Mouse (Mus musculus) hindbrain, embryonic 11.5 days (tissue): ENCODE results near the gene Ffar3. TPM values are rescaled to one million over a fixed set of nuclear protein-coding genes. Genes with fewer than 3 reads are reported as not detected.
A peak's percentile ranks its signal among the peaks of the same experiment; 100 is the strongest.

Experiments
- ATAC-seq: fragments of 200-750 bp; cut with Nextera tagmentation; 2 replicates; pipeline ENCODE4 v1.8.0; 2017; ENCODE audit warnings: mild to moderate bottlenecking, moderate TSS enrichment, moderate library complexity; ENCODE audit not compliant: low FRiP score
- DNase-seq: peaks from one replicate; pipeline ENCODE4 v3.0.0-alpha.2; 2015; ENCODE audit warnings: low spot score
- H3K27ac ChIP-seq: fragments of 300-500 bp; sonication (generic); 2 replicates; pipeline ENCODE4 v1.5.1; 2014; ENCODE audit warnings: mild to moderate bottlenecking, low read depth, low read length
- H3K27me3 ChIP-seq: fragments of 300-500 bp; sonication (generic); 2 replicates; pipeline ENCODE4 v1.6.1; 2014; ENCODE audit warnings: mild to moderate bottlenecking, low read length, moderate library complexity, mixed read lengths; ENCODE audit not compliant: control insufficient read depth, insufficient read depth
- H3K36me3 ChIP-seq: fragments of 300-500 bp; sonication (generic); 2 replicates; pipeline ENCODE4 v1.6.1; 2014; ENCODE audit warnings: mild to moderate bottlenecking, low read length, moderate library complexity, mixed read lengths; ENCODE audit not compliant: control insufficient read depth, insufficient read depth
- H3K4me1 ChIP-seq: fragments of 300-500 bp; sonication (generic); replicated peaks from 2 replicates; pipeline ENCODE4 v1.6.1; 2014; ENCODE audit warnings: low read length, mixed read lengths; ENCODE audit not compliant: control insufficient read depth, insufficient read depth
- H3K4me2 ChIP-seq: fragments of 300-500 bp; sonication (generic); replicated peaks from 2 replicates; pipeline ENCODE4 v1.6.1; 2014; ENCODE audit warnings: mild to moderate bottlenecking, low read depth, low read length
- H3K4me3 ChIP-seq: fragments of 300-500 bp; sonication (generic); 2 replicates; pipeline ENCODE4 v1.5.1; 2014; ENCODE audit warnings: low read depth, low read length
- H3K9ac ChIP-seq: fragments of 300-500 bp; sonication (generic); 2 replicates; pipeline ENCODE4 v1.6.1; 2014; ENCODE audit warnings: low read depth, low read length
- H3K9me3 ChIP-seq: fragments of 300-500 bp; sonication (generic); 2 replicates; pipeline ENCODE4 v1.6.1; 2016; ENCODE audit warnings: low read length; ENCODE audit not compliant: control insufficient read depth
- WGBS: fragments of 180-500 bp; shearing (Covaris S2); extraction: QIAGEN DNeasy Blood & Tissue Kit; methylation state at CpG from one replicate; pipeline ENCODE4 v1.1.7; 2014; 5-methylcytosine and 5-hydroxymethylcytosine counted together
- polyA plus RNA-seq: library from polyadenylated mRNA; unstranded; fragments of >200 nt; fragmentation: Nextera tagmentation; extraction: Ambion mirVana; gene quantifications from 2 replicates; pipeline ENCODE4 v1.2.1, GENCODE M21; 2014

Ffar3 gene
- polyA plus RNA-seq, 1 experiment from 2014 or later, result not detected

- no peaks in the 10 kb centered on the region for H3K9me3 ChIP-seq
- no peak overlapping the region for H3K9ac ChIP-seq
- ATAC-seq (no peak), DNase-seq (no peak)
- H3K36me3 ChIP-seq, result no peaks in the 10 kb centered on the region
- no peaks in the 10 kb centered on the region for H3K4me1 ChIP-seq
- no peak overlapping the region for H3K4me2 ChIP-seq
- H3K27me3 ChIP-seq, result no peaks in the 10 kb centered on the region
- no peak overlapping the region for H3K4me3 ChIP-seq
- WGBS, result 58% methylated on average over 7 of the region's 7 CpGs
- no peak overlapping the region for H3K27ac ChIP-seq
Observed at GRCm38 (mm10) chr7:30820854-30821445, 35.0 kb downstream of the Ffar3 start.

GRCm38 (mm10) chr7:30820131-30820530 lies 35.8 kb downstream of the Ffar3 start:
- H3K4me2 ChIP-seq, result no peak overlapping the region
- DNase-seq (no peak), ATAC-seq (no peak)
- 77% methylated on average over 6 of the region's 6 CpGs for WGBS
- no peak overlapping the region for H3K9ac ChIP-seq
- H3K4me3 ChIP-seq, result no peak overlapping the region
- H3K9me3 ChIP-seq, result no peaks in the 10 kb centered on the region
- H3K4me1 ChIP-seq, result no peaks in the 10 kb centered on the region
- H3K27me3 ChIP-seq, result no peaks in the 10 kb centered on the region
- H3K27ac ChIP-seq, result no peak overlapping the region
- no peaks in the 10 kb centered on the region for H3K36me3 ChIP-seq

GRCm38 (mm10) chr7:30812291-30812807 lies 43.6 kb downstream of the Ffar3 start:
- peak; percentile 7 for DNase-seq
- Histone ChIP-seq H3K4me1 (no peaks in the 10 kb centered on the region), H3K27me3 (no peaks in the 10 kb centered on the region), H3K4me2 (no peak overlapping the region), H3K4me3 (no peak overlapping the region), H3K9me3 (no peaks in the 10 kb centered on the region), H3K27ac (no peak overlapping the region), H3K9ac (no peak overlapping the region), H3K36me3 (no peaks in the 10 kb centered on the region)
- 53% methylated on average over 6 of the region's 6 CpGs for WGBS
- ATAC-seq, result no peak

GRCm38 (mm10) chr7:30811757-30812290 lies 44.2 kb downstream of the Ffar3 start:
- Histone ChIP-seq H3K4me3 (no peak overlapping the region), H3K27ac (no peak overlapping the region), H3K36me3 (no peaks in the 10 kb centered on the region), H3K4me1 (no peaks in the 10 kb centered on the region), H3K27me3 (no peaks in the 10 kb centered on the region), H3K9ac (no peak overlapping the region), H3K4me2 (no peak overlapping the region), H3K9me3 (no peaks in the 10 kb centered on the region)
- DNase-seq, result no peak
- ATAC-seq, result no peak
- 63% methylated on average over 9 of the region's 9 CpGs for WGBS

GRCm38 (mm10) chr7:30810319-30810718 lies 45.7 kb downstream of the Ffar3 start:
- Histone ChIP-seq H3K4me1 (no peaks in the 10 kb centered on the region), H3K27ac (no peak overlapping the region), H3K4me2 (no peak overlapping the region), H3K4me3 (no peak overlapping the region), H3K9me3 (no peaks in the 10 kb centered on the region), H3K9ac (no peak overlapping the region), H3K36me3 (no peaks in the 10 kb centered on the region), H3K27me3 (no peaks in the 10 kb centered on the region)
- DNase-seq (no peak), ATAC-seq (no peak)
- WGBS, result 55% methylated on average over 6 of the region's 6 CpGs

- H3K4me2 ChIP-seq, result no peak overlapping the region
- DNase-seq (peak; percentile 25), ATAC-seq (no peak)
- whole genome bisulfite sequencing, result 47% methylated on average over 6 of the region's 6 CpGs
- no peak overlapping the region for H3K27ac ChIP-seq
- H3K4me3 ChIP-seq, result no peak overlapping the region
- no peak overlapping the region for H3K9ac ChIP-seq
- no peaks in the 10 kb centered on the region for H3K4me1 ChIP-seq
- no peaks in the 10 kb centered on the region for H3K36me3 ChIP-seq
- H3K9me3 ChIP-seq, result no peaks in the 10 kb centered on the region
- no peaks in the 10 kb centered on the region for H3K27me3 ChIP-seq
Observed at GRCm38 (mm10) chr7:30805924-30806323, 50.1 kb downstream of the Ffar3 start.

Other genes starting within 250 kb of the Ffar3 start
- 0.54 and 1.2 TPM in 2 replicates for gene Upk1a, start 243.3 kb downstream of the Ffar3 start, polyA plus RNA-seq
- 816 and 817 TPM in 2 replicates for gene Cox6b1, start 230.0 kb downstream of the Ffar3 start, polyA plus RNA-seq
- not detected in 2 replicates for gene Etv2, start 220.3 kb downstream of the Ffar3 start, polyA plus RNA-seq
- 119 and 123 TPM in 2 replicates for gene Rbm42, start 205.9 kb downstream of the Ffar3 start, polyA plus RNA-seq
- 40.3 and 41.8 TPM in 2 replicates for gene Haus5, start 191.2 kb downstream of the Ffar3 start, polyA plus RNA-seq
- not detected in 2 replicates for gene Pmis2, start 184.6 kb downstream of the Ffar3 start, polyA plus RNA-seq
- not detected in 2 replicates for gene 2200002J24Rik, start 157.3 kb downstream of the Ffar3 start, polyA plus RNA-seq
- gene Atp4a, start 144.0 kb downstream of the Ffar3 start, polyA plus RNA-seq, result 0.65 and 1.4 TPM in 2 replicates
- 143 and 160 TPM in 2 replicates for gene Tmem147, start 126.6 kb downstream of the Ffar3 start, polyA plus RNA-seq
- gene Gapdhs, start 112.5 kb downstream of the Ffar3 start, polyA plus RNA-seq, result 0.60 and 0.75 TPM in 2 replicates
- gene Sbsn, start 104.7 kb downstream of the Ffar3 start, polyA plus RNA-seq, result 0.39 and 0.42 TPM in 2 replicates
- 0.34 and 0.73 TPM in 2 replicates for gene Dmkn, start 92.4 kb downstream of the Ffar3 start, polyA plus RNA-seq
- gene Krtdap, start 68.3 kb downstream of the Ffar3 start, polyA plus RNA-seq, result not detected in 2 replicates
- 0.20 TPM in 1 of 2 replicates, not detected in the other for gene Ffar2, start 32.4 kb downstream of the Ffar3 start, polyA plus RNA-seq
- gene Ffar1, start 5.4 kb upstream of the Ffar3 start, polyA plus RNA-seq, result not detected in 2 replicates
- not detected in 2 replicates for gene Cd22, start 24.2 kb upstream of the Ffar3 start, polyA plus RNA-seq
- 0.28 and 0.73 TPM in 2 replicates for gene Mag, start 58.7 kb upstream of the Ffar3 start, polyA plus RNA-seq
- not detected in 2 replicates for gene Hamp2, start 68.5 kb upstream of the Ffar3 start, polyA plus RNA-seq
- gene Hamp, start 87.9 kb upstream of the Ffar3 start, polyA plus RNA-seq, result not detected in 2 replicates
- gene Usf2, start 100.6 kb upstream of the Ffar3 start, polyA plus RNA-seq, result 23.5 and 25.4 TPM in 2 replicates
- gene Lsr, start 117.3 kb upstream of the Ffar3 start, polyA plus RNA-seq, result 12.8 and 13.4 TPM in 2 replicates
- gene Fam187b, start 117.6 kb upstream of the Ffar3 start, polyA plus RNA-seq, result 0.59 and 1.1 TPM in 2 replicates
- 12.3 and 14.1 TPM in 2 replicates for gene Fxyd5, start 186.3 kb upstream of the Ffar3 start, polyA plus RNA-seq
- gene Fxyd7, start 195.3 kb upstream of the Ffar3 start, polyA plus RNA-seq, result 8.7 and 12.6 TPM in 2 replicates
- gene Fxyd1, start 201.0 kb upstream of the Ffar3 start, polyA plus RNA-seq, result 15.6 and 18.1 TPM in 2 replicates
- gene Lgi4, start 203.2 kb upstream of the Ffar3 start, polyA plus RNA-seq, result 1.0 and 2.8 TPM in 2 replicates
- gene Fxyd3, start 220.5 kb upstream of the Ffar3 start, polyA plus RNA-seq, result 6.3 and 8.6 TPM in 2 replicates